Mouse (Mus musculus): ENCODE data around the gene Rpl29.
A peak's percentile ranks its signal among the peaks of the same experiment; 100 is the strongest.

The Rpl29 gene

DNA sequence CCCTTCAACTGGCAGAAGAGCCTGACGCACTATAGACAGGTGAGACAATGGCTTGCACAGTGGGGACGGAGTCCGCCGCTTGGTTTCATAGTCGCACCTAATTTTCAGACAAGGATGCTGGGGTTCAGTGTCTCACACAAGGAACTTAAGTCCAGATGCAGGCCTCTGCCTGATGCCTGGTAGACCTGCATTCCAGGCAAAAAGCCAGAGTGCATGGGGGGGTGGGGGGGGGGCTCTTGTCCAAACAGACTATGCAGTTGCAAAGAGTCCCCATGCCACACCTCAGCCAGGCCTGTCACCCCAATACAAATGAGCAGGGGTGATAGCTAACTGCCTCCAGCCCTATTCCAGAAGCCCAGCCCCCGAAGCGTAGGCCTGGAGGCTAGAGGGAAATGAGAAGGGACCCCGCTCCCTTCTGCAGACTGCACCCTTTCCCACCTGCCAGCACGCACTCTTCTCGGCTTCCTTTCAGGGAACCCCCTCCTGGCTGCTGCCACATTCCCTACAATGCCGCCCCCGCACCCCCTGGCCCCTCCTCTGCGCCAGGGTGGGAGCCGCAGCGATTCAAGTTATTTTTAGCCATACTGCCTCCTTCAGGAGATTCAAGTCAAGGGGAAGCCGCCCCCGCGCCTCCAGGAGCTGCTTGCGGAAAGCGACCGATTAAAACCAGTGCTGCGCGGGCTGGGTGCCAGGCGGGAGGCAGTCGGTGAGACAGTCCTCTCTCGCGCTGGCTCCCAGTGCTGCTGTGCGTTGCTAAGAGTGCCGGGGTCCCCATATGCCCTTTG, 11.2 kb upstream of the Rpl29 start:
- no peak for DNase-seq (ENCODE audit: extremely low read depth, low read depth, low spot score)

DNA sequence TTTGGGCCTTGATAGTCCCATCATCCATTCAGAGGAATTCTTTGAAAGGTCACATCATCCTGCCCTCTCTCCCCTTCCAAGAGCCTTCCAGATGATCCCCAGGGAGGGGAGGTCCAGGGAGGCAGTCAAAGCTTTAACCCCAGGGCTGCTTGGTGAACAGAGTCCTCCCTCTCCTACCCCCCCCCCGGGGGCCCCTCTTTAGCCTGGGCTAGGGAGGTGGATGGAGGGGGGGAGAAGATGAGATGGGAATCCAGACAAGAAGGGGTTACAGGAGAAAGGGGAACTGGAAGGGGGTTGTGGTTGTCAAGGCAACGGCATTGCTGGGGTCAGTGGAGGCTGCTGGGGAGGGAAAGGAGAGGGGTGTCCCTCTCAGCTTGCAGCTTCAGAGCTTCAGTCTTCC, 8.6 kb upstream of the Rpl29 start:
- no peak for DNase-seq (ENCODE audit: extremely low read depth, low read depth, low spot score)

DNA sequence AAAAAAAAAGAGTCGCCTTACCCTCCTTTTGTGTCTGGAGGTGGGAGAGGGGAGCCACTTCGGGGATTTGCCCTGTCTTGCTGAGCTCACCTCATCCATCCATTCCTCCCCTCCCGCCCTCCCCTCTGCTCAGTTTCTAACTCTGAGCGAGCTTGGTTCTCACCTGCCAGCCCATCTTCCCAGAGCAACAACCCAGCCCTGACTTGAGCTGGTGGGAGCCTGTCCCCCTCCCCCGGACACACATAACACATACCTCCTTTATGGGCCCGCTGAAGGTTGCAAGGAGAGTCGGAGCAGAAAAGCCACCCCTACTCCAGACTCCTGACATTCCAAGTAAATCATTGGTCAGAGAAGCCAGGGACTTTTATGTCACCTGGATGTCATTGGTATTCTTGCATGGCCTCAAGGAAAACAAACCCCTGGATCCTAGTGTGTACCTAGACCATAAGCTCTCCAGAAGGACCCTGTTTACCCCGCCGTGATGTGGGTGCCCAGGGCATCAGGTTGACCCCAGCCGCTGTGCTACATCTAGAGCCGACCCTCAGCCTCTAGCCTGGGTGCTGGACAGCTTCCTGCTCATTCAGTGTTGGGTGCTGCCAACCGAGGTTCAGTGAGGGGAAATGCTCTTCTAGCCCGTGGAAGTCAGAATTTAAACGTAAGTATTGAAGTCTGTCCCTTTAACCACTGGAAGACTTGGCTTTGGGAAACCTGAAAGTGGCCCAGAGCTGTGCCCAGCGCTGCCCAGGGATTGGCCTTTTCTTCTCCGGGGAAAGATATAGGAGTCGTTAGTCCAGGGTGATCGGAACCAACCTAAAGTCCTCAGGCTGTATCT, 8.0 kb upstream of the Rpl29 start:
- no peak for DNase-seq (ENCODE audit: extremely low read depth, low read depth, low spot score)

DNA sequence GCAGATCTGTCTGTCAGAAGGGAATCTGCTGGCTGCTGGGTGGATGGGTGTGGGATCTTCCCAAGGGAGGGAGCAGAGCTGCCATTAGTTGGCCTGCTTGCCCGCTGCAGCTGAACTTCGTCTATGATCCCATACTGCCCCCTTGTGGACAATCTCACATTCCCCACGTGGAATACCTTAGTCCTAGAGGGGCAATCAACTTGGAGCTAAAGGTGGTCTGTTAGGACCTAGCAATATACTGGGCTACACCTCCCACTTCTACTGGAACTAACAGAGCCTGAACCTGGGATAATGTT, 7.4 kb upstream of the Rpl29 start:
- DNase-seq (ENCODE audit: extremely low read depth, low read depth, low spot score), result no peak

- DNase-seq (ENCODE audit: extremely low read depth, low read depth, low spot score), result no peak
These were observed 484 bp upstream of the Rpl29 start for GRCm38 (mm10) chr9:106428719-106429220.

DNA sequence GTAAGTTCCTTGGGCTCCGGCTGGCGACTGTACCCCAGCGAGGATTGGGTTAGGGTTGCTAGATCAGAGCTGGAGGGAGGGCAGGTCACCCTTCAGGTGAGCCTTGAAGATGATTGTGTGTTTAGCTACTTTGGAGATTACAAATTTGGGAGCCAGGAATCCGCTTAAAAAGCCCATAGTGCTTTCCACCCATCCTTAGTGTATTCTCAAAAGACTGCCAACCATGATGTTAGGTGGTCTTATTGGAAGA, 686 bp downstream of the Rpl29 start:
- DNase-seq (ENCODE audit: extremely low read depth, low read depth, low spot score), result no peak

GRCm38 (mm10) chr9:106433389-106433788, 4.1 kb downstream of the Rpl29 start:
- no peak for DNase-seq (ENCODE audit: extremely low read depth, low read depth, low spot score)

- DNase-seq (ENCODE audit: extremely low read depth, low read depth, low spot score), result no peak
These were observed 7.3 kb downstream of the Rpl29 start for GRCm38 (mm10) chr9:106436566-106436965.

- no peak for DNase-seq (ENCODE audit: extremely low read depth, low read depth, low spot score)
These were observed 13.4 kb downstream of the Rpl29 start for GRCm38 (mm10) chr9:106442680-106443079.

DNA sequence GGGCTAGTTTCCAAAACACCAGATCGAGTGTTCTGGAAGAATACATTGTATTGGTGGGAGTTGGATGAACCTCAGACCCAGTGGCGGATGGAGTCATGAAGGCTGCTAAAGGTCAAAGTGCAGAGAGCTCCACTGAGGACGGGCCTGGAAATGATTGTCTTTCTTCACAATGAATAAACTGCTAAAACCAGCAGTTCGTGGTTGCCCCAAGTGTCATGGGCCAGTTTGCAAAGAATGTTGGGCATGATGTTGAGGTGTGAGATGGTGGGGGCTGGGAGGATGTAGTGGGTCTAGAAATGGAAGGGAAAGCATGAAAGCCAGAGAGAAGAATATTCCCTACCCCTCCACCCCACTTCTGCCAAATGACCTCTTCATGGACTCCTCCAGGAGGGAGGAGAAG, 15.6 kb downstream of the Rpl29 start:
- DNase-seq (ENCODE audit: extremely low read depth, low read depth, low spot score), result no peak

DNA sequence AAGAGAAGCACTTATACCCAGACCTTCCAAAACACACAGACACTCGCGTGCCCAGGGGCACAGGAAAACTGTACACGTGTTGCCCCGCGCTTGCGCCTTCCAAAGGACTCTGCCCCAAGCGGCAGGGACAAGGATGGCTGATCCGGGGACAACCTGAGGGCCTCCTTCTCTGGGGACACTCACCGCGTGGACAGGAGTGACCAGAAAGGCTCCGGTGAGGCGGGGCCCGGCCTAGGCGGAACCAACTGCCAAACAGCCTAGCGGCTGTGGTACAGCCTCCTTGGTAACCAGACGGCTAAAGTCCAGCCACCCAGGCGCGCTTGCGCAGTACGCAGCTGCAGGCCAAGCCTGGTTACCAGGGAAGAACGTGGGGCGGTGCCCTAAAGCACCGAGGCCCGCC, 18.1 kb downstream of the Rpl29 start, which contains the start of the genes Abhd14b and Abhd14a:
Abhd14b (plus strand) TSS at position 112 of the 400 bp plus-strand sequence.
Abhd14a (minus strand) TSS at position 331 of the 400 bp plus-strand sequence.
- peak; percentile 36 for DNase-seq (ENCODE audit: extremely low read depth, low read depth, low spot score)

DNA sequence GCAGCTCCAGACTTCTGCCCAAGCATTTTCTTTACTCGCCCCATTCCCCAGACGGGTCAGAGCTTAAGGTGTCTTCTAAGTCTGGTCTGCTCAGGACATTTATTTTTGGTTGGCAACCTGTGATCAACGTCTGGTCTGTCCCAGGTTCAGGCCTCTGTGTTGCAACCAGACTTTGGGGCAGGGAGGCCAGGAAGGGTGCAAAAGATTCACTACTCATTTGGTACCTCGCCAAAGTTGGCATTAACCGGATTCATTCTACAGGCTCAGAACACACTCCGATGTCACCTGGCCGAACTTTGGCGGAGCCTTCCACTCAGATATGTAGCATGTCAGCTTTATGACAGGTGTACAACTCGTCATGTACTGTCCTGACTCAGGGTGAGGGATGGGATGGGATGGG, 18.7 kb downstream of the Rpl29 start:
- DNase-seq (ENCODE audit: extremely low read depth, low read depth, low spot score), result peak; percentile 34

- no peak for DNase-seq (ENCODE audit: extremely low read depth, low read depth, low spot score)
These were observed 19.3 kb downstream of the Rpl29 start for GRCm38 (mm10) chr9:106448498-106449031.

DNA sequence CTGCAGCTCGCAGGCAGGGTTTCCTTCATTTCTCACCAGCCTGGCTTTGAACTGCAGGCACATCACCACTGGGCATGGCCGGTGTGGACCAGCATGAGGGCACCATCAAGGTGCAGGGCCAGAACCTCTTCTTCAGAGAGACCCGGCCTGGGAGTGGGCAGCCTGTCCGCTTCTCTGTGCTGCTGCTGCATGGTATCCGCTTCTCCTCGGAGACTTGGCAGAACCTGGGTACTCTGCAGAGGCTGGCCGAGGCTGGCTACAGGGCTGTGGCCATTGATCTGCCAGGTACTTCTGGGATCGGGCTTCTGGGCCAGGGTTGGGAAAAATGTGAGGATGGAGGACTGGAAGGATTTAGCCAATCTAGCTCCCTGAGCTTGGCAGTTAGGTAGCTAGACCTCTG, 20.7 kb downstream of the Rpl29 start:
- DNase-seq (ENCODE audit: extremely low read depth, low read depth, low spot score), result no peak

- DNase-seq (ENCODE audit: extremely low read depth, low read depth, low spot score), result no peak
These were observed 21.4 kb downstream of the Rpl29 start for GRCm38 (mm10) chr9:106450661-106451060.

- no peak for DNase-seq (ENCODE audit: extremely low read depth, low read depth, low spot score)
These were observed 22.0 kb downstream of the Rpl29 start for GRCm38 (mm10) chr9:106451298-106451697.

GRCm38 (mm10) chr9:106451899-106452298, 22.6 kb downstream of the Rpl29 start:
- DNase-seq (ENCODE audit: extremely low read depth, low read depth, low spot score), result no peak

GRCm38 (mm10) chr9:106452351-106452750, 23.1 kb downstream of the Rpl29 start:
- DNase-seq (ENCODE audit: extremely low read depth, low read depth, low spot score), result no peak

- no peak for DNase-seq (ENCODE audit: extremely low read depth, low read depth, low spot score)
These were observed 23.6 kb downstream of the Rpl29 start for GRCm38 (mm10) chr9:106452821-106453220.

DNA sequence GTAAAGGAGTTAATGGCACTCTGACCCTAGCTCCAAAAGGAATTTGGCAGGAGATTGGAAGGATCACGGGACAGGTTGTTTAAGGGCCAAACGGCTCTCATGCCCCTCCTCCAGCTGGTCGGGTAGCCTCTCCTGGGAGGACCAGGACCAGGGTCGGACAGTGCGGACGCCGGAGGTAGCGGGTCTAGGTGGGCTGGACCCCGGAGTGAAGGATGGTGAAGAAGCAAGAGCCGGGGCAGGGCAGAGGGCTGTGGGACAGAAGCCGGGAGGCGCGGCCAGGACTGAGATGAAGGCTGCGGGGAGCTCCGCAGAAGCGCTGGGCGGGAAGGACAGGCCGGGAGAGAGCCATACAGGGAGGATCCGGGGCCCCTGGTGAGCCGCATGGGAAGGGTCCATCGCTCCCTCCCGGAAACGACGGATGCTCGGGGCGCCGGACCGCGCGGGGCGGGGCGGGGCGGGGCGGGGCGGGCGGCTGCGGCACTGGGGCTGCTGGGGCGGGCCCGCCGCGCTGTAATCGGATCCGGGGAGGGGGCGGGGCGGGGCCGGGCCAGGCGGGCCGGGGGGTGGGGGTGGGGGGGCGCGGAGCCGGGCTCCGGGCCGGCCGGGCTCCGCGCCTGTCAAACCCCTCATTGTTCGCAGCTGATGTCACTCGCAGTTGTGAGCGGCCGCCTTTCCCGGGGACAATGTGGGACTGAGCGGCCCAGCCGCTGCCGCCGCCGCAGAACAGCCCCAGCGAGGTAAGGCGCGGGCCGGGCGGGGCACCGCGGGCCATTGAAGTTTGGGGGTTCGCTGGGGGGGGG, 24.2 kb downstream of the Rpl29 start, which contains the start of gene Pcbp4:
Pcbp4 (plus strand) TSS at position 21 of the 800 bp plus-strand sequence.
- no peak for DNase-seq (ENCODE audit: extremely low read depth, low read depth, low spot score)

- no peak for DNase-seq (ENCODE audit: extremely low read depth, low read depth, low spot score)
These were observed 25.0 kb downstream of the Rpl29 start for GRCm38 (mm10) chr9:106454071-106454761.

All from fat pad, adult 2 months (tissue).